Mouse (Mus musculus) granulocyte monocyte progenitor cell, adult 5-6 weeks (primary cell): ENCODE measurements at regions not wholly inside any gene's neighbourhood (a gene's known extent, or its start where the extent isn't known, plus 50 kb on each side); places are given as distances from the start of the nearest gene placed in this dataset.

ENCODE experiments used
- ATAC-seq: replicated peaks from 2 replicates; pipeline ENCODE4 v1.8.0; 2016; ENCODE audit warnings: mild to moderate bottlenecking, moderate TSS enrichment, inconsistent platforms; ENCODE audit not compliant: poor library complexity, severe bottlenecking

- no peak for ATAC-seq
These were observed 687.8 kb downstream of the Hs3st4 start for GRCm38 (mm10) chr7:124670477-124670876.

GRCm38 (mm10) chr7:124671117-124671516 lies 688.4 kb downstream of the Hs3st4 start:
- no peak for ATAC-seq

GRCm38 (mm10) chr7:124676854-124677515 lies 694.3 kb downstream of the Hs3st4 start:
- ATAC-seq = no peak

GRCm38 (mm10) chr7:124680561-124680960 lies 697.9 kb downstream of the Hs3st4 start:
- no peak for ATAC-seq

- no peak for ATAC-seq
These were observed 698.5 kb downstream of the Hs3st4 start for GRCm38 (mm10) chr7:124681212-124681611.

GRCm38 (mm10) chr7:124681820-124682219 lies 699.2 kb downstream of the Hs3st4 start:
- no peak for ATAC-seq

- ATAC-seq = no peak
These were observed 702.8 kb downstream of the Hs3st4 start for GRCm38 (mm10) chr7:124685424-124685823.

- no peak for ATAC-seq
These were observed 721.6 kb downstream of the Hs3st4 start for GRCm38 (mm10) chr7:124704163-124704824.

- no peak for ATAC-seq
These were observed 724.5 kb downstream of the Hs3st4 start for GRCm38 (mm10) chr7:124707143-124707542.

GRCm38 (mm10) chr7:124708771-124709485 lies 726.3 kb downstream of the Hs3st4 start:
- no peak for ATAC-seq

- ATAC-seq = no peak
These were observed 723.5 kb upstream of the Kdm8 start for GRCm38 (mm10) chr7:124720927-124721326.

GRCm38 (mm10) chr7:124742086-124742485 lies 702.4 kb upstream of the Kdm8 start:
- ATAC-seq = no peak

- no peak for ATAC-seq
These were observed 698.2 kb upstream of the Kdm8 start for GRCm38 (mm10) chr7:124746321-124746720.

GRCm38 (mm10) chr7:124748396-124748795 lies 696.1 kb upstream of the Kdm8 start:
- no peak for ATAC-seq

- no peak for ATAC-seq
These were observed 685.4 kb upstream of the Kdm8 start for GRCm38 (mm10) chr7:124759084-124759483.

- no peak for ATAC-seq
These were observed 666.7 kb upstream of the Kdm8 start for GRCm38 (mm10) chr7:124777822-124778221.

- ATAC-seq = no peak
These were observed 661.7 kb upstream of the Kdm8 start for GRCm38 (mm10) chr7:124782816-124783215.

- ATAC-seq = no peak
These were observed 659.5 kb upstream of the Kdm8 start for GRCm38 (mm10) chr7:124784995-124785394.

- ATAC-seq = no peak
These were observed 658.6 kb upstream of the Kdm8 start for GRCm38 (mm10) chr7:124785896-124786295.

- ATAC-seq = no peak
These were observed 655.7 kb upstream of the Kdm8 start for GRCm38 (mm10) chr7:124788781-124789180.

GRCm38 (mm10) chr7:124803101-124803500 lies 641.4 kb upstream of the Kdm8 start:
- no peak for ATAC-seq
